Mouse (Mus musculus): ENCODE results near the gene Scgb2b7.
"Not testable (repeated sequence)": the region's sequence is repeated elsewhere in the genome, so short reads cannot be mapped to it uniquely, and the experiment has no call there.

The Scgb2b7 gene

GRCm38 (mm10) chr7:31705657-31706056, at the start of gene Scgb2b7:
Scgb2b7 (minus strand) TSS chr7:31705757.
- not testable (repeated sequence) for DNase-seq (ENCODE audit: low spot score in 2 of 2)

GRCm38 (mm10) chr7:31712365-31712764, 6.8 kb upstream of the Scgb2b7 start, which contains the start of gene Scgb1b7:
Scgb1b7 (plus strand) TSS chr7:31712665.
- not testable (repeated sequence) for DNase-seq (ENCODE audit: low spot score in 2 of 2)
